Mouse (Mus musculus): ENCODE data around the gene Ugt1a5.

Ugt1a5 gene

DNA sequence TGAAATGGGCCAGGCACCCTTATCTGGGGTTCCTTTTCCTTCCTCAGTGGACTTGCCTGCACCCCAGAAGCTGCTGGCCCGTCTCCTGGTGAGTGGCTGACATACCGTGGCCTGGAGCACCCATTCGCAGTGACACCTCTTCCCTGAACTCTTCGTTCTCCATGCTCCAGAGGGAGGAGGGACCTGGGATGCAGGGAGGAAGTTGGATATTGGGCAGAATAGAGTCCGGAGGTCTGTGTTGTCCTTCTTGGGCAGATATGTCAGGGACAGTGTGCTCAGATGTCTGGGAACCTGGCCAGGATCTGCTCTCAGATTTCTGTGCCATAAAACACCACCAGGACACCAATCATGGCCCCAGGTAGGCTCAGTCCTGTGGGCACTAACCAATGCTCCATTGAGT lies 74.3 kb downstream of the Ugt1a5 start:
- DNase-seq (ENCODE audit: low read depth): no peak

DNA sequence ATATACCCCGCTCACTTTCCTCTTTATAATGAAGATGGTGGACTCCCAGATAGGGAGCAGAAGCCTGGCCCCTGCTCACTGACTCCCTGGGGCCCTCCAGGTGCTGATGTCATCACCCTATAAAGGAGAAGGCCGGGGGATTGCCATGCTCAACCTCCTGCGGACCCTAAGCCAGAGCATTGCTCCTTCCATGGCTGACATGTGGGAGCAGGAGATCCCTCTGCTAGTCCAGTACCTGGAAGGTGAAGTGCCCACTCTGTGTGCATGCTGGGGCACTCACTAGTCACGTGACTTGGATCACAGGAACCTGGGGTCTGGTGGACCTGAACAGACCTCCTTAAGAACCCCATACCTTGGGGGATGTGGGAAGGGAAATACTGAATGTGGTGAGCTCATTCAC lies 74.8 kb downstream of the Ugt1a5 start:
- DNase-seq (ENCODE audit: low read depth): no peak

DNA sequence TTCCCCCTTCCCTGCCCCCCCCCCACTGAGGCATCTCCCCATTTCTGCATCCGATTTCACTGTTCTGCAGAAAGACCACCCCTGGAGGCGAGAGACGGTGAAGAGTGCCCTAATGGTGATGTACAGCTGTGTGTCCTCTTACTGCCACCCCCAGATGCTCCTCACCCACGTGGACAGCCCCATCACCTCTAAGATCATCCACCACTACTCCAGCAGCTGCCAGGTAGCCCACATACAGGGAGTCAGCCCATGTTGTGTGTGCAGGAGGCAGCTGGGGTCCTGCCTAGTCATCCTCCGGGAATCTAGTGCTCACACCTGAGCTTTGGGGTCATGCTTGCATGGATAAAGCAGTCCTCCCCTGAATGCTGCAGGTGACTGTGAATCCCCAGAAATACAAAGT lies 78.0 kb downstream of the Ugt1a5 start:
- DNase-seq (ENCODE audit: low read depth): no peak

DNA sequence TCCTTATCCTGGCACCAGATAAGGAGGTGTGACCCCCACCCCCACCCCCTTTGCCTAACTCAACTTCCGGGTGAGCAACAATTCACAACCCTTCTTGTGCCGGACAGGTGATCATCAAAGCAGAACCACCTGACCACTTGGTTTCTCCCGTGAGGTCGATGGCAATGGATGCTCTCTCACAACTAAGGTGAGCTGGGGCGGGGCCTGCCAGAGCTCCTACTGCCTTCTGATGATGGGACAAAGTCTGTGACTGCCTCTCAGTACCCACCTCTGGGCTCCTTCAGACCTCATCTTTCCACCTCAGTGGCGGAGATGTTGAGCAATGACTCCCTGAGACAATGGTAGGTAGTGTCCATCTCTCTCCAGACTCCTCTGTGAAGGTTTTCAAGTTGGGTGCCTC lies 80.1 kb downstream of the Ugt1a5 start:
- DNase-seq (ENCODE audit: low read depth): no peak

DNA sequence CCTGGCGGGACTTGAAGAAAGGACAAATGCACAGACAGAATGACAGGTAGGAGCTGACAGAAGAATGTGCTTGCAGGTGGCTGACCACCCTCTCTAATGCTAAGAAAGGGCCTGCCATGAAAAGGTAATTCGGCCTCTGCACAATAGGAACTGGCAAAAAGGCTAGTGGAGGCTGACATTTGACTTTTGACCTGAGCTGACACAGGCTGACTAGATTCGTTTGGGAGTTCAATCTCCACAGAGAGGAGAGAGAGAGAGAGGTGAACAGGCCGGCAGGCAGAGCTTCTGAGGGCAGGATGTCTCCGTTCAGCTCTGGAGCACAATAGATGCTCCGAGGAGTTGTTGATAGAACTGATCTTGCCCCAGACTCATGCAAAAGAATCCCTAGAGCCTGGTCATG lies 80.6 kb downstream of the Ugt1a5 start:
- DNase-seq (ENCODE audit: low read depth): no peak

GRCm38 (mm10) chr1:88247660-88248059 lies 81.8 kb downstream of the Ugt1a5 start:
- DNase-seq (ENCODE audit: low read depth): no peak

GRCm38 (mm10) chr1:88248658-88249057 lies 82.8 kb downstream of the Ugt1a5 start:
- DNase-seq (ENCODE audit: low read depth): no peak

- no peak for DNase-seq (ENCODE audit: low read depth)
Observed at GRCm38 (mm10) chr1:88249596-88249995, 83.8 kb downstream of the Ugt1a5 start.

DNA sequence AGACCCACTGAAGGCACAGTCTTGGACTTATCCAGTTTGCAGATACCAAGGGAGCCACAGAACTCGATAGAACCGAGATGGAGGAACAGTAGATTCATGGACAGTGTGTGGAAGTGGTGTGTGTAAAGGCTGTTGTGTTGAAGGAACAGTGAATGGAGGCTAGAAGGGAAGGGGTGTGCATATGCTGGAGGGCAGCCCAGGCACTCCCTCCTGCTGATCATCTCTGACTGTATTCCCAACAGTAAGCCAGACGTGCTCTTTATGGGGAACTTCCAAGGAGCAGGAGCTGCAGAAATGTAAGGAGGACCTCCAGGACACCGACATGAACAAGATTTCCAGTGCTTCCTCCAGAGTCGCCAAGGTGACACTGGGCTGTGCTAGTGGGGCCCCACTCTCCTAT lies 84.2 kb downstream of the Ugt1a5 start:
- no peak for DNase-seq (ENCODE audit: low read depth)

GRCm38 (mm10) chr1:88253106-88253505 lies 87.3 kb downstream of the Ugt1a5 start:
- no peak for DNase-seq (ENCODE audit: low read depth)

GRCm38 (mm10) chr1:88253540-88253939 lies 87.7 kb downstream of the Ugt1a5 start:
- DNase-seq (ENCODE audit: low read depth): no peak

GRCm38 (mm10) chr1:88254793-88255465 lies 89.1 kb downstream of the Ugt1a5 start:
- DNase-seq (ENCODE audit: low read depth): no peak

- DNase-seq (ENCODE audit: low read depth): no peak
Observed at GRCm38 (mm10) chr1:88255466-88255857, 89.7 kb downstream of the Ugt1a5 start.

DNA sequence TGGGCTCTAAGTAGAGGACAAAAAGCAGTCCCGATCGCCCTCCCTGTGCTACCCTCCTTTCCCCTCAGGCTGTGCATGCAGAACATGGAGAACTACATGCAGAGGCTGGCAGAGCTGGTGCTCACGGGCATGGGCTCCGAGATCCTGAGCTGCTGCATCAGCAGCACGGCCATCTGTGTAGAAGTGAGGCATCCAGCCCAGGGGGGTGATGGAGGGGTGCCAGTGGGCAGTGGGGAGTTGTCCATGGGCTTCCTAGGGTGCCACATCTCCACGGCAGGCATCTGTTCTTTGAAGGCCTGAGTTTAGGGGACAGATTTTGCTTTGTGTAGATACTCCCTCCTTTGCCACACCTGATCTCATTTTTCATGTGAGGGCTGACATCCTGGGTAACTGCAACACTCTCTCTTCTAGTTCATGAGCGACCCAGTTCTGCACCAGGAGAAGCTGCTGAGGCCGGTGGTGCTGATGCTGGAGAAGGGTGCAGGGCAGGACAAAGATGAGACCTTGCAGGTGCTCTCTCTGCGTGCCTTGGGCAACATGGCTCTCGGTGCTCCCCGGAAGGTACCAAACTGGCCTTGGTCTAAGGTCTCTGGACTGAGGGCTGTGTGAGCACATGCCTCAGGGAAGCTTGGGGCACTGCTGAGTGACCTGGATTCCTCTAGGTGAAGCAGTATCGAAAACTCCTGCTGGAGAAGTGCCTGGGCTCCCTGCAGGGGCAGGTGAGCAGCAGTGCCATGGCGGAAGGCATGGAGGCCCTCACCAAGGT lies 90.4 kb downstream of the Ugt1a5 start:
- DNase-seq (ENCODE audit: low read depth): no peak

DNA sequence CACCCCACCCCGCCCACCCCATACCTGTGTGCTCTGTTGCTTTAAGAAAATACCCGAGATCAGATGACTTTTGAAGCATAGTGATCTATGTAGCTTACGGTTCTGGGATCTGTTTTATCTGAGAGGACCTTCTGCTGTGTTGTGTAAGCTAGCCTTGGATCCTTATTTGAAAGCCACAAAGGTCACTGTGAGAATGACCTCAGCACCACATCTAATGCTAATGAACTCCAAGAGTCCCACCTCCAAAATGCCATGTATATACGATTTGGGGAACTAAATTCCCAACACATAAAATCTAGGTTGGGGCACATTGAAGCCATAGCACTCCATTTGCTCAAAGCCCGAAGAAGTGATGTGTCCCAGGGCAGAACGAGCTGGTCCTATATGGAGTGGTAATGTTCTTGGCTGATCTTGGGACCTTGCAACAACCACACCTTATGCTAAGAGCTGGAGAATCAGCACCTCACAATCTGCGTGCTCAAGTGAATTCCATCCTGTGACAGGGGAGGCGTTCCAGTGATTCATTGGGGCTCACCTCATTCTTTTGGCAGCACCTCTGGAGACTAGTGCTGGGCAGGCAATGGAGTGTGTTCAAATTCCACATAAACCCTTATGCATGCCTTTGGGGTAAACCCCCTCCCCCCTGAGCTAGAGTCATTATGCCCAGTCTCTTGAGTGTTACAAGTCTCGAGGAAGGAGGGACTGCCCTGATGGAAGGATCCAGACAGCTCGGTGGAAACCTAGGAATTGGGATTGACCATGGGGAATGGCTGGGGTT lies 91.3 kb downstream of the Ugt1a5 start:
- DNase-seq (ENCODE audit: low read depth): no peak

- DNase-seq (ENCODE audit: low read depth): no peak
Observed at GRCm38 (mm10) chr1:88257681-88258080, 91.9 kb downstream of the Ugt1a5 start.

DNA sequence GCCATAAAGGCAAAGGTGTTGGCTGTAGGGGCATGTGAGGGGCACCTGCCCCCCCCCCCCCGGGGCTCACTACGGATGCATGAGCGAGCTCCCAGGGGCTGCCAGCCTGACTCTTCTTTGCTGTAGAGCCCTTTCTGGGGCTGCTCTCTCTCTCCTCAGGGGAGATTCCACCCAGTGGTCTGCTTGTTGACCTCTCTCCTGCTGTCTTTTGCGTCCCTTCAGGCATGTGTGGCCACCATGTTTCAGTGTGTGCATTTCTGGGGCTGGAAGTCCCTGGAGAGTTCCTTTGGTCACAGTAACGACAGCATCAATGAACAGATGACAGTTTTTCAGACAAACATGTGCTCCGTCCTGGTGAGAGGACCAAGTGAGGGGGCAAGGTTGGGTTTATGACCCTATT lies 92.5 kb downstream of the Ugt1a5 start:
- DNase-seq (ENCODE audit: low read depth): no peak

DNA sequence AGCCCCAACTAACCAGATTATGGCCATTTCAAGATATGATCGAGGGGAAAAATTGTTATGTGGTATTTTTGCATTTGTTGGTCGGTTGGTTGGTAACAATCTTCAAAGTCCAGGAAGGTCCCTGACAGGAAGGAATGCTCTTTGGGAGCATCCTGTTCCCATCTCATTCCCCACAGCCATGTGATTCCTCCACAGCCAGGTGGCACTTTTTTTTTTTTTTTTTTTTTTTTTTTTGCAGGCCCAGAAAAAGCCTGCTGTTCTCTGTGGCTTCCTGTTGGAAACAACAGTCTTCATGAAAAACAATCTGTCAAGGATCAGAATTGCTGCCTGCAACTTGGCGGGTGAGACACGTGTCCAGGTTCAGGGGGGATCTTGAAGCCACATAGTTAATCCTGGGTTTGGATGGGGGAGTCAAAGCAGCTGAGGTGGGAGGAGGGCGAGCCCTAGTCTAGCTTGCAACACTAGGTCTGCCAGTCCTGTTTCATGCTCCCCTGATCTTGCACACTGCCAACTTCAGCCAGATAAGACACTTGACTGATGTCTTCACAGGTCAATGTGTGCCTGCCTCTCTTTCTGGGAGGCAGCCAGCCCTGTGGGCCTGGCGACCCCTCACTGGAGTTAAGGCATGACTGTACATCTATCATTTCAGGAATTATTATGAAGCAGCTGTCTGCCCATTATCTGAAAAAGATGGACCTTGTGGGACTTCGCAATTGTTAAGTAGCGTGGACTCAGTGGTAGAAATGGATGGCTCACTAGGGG lies 93.2 kb downstream of the Ugt1a5 start:
- DNase-seq (ENCODE audit: low read depth): no peak

DNA sequence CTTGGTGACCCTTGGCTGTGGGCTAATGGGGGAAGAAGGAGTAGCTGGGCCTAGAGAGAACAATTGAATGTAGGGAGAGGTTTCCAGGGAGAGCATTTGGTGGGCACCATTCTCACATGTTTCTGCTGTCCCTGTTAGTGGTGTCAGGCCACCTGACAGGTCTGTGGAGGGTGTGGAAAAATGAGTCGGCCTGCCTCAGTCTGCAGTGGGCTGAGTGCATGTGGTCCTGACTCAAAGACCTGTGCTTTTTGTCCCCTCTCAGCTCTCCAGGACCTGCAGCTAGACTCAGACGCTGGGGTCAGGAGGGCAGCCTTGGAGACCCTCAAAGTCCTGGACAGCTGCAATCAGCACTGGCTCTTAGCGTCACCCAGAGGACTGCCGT lies 93.8 kb downstream of the Ugt1a5 start:
- no peak for DNase-seq (ENCODE audit: low read depth)

- no peak for DNase-seq (ENCODE audit: low read depth)
Observed at GRCm38 (mm10) chr1:88260114-88260513, 94.3 kb downstream of the Ugt1a5 start.

- DNase-seq (ENCODE audit: low read depth): no peak
Observed at GRCm38 (mm10) chr1:88260604-88261377, 95.0 kb downstream of the Ugt1a5 start.

GRCm38 (mm10) chr1:88261706-88262105 lies 95.9 kb downstream of the Ugt1a5 start:
- no peak for DNase-seq (ENCODE audit: low read depth)
